In the genomic region with DNA sequence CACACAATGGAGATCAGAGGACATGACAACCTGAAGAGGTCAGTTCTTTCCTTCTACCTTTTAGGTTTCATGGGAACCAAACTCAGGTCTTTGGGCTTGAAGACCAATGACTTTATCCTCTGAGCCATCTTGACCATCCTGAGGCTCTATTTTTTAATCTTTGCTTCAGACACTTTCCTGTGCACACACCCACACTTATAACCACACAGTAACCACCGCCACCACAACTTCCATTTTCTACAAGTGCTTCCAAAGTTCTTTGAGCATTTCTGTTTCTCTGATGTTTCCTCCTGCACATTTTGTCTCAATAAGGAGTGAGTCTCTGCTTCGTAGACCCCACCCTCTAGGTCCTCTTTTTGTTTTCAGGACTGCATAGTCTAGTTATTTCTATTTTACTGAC, we compare ENCODE assay signal across 17 mouse cellular contexts.
"Had no signal": no experiment of that assay in that cellular context is flagged by ENCODE, and none has a peak within 500 bp of the region (broad histone marks: within the 10 kb centered on the region; RNA-seq: fewer than 3 reads in every experiment).

No protein-coding gene starts in this region.

- H3K27me3 ChIP-seq: liver, embryonic 15.5 days; lung, embryonic 15.5 days; midbrain, embryonic 13.5 days; midbrain, embryonic 15.5 days; neural tube, embryonic 12.5 days; stomach, embryonic 15.5 days had no signal

- H3K9ac ChIP-seq: liver, embryonic 15.5 days; liver, postnatal 0 days; lung, embryonic 15.5 days; midbrain, embryonic 13.5 days; midbrain, embryonic 15.5 days; neural tube, embryonic 12.5 days; stomach, embryonic 15.5 days had no signal

- H3K36me3 ChIP-seq: liver, embryonic 15.5 days; lung, embryonic 15.5 days; midbrain, embryonic 13.5 days; midbrain, embryonic 15.5 days; neural tube, embryonic 12.5 days; stomach, embryonic 15.5 days had no signal

- H3K27ac ChIP-seq: liver, embryonic 15.5 days; lung, embryonic 15.5 days; macrophage; midbrain, embryonic 13.5 days; midbrain, embryonic 15.5 days; neural tube, embryonic 12.5 days; stomach, embryonic 15.5 days; stomach, postnatal 0 days had no signal

- H3K4me1 ChIP-seq: liver, embryonic 15.5 days; lung, embryonic 15.5 days; midbrain, embryonic 15.5 days; neural tube, embryonic 12.5 days; stomach, embryonic 15.5 days had no signal

- H3K4me3 ChIP-seq: liver, embryonic 15.5 days; lung, embryonic 15.5 days; megakaryocyte, embryonic 14.5 days; midbrain, embryonic 13.5 days; midbrain, embryonic 15.5 days; neural tube, embryonic 12.5 days; stomach, embryonic 15.5 days had no signal

- DNase-seq: liver, postnatal 0 days; lung, adult 2 months; lung, postnatal 14 days; lung, postnatal 36 days; thymus, adult 2 months; thymus, postnatal 25 days; thymus, postnatal 4 days had no signal

- ATAC-seq: liver, postnatal 0 days; lung, postnatal 0 days; midbrain, embryonic 13.5 days; midbrain, embryonic 15.5 days had no signal

- H3K9me3 ChIP-seq: liver, embryonic 15.5 days; lung, embryonic 15.5 days; megakaryocyte, embryonic 14.5 days; midbrain, embryonic 13.5 days; midbrain, embryonic 15.5 days; neural tube, embryonic 12.5 days; stomach, embryonic 15.5 days had no signal
